Mouse (Mus musculus): ENCODE results near the gene Ccl25.
A peak's percentile ranks its signal among the peaks of the same experiment; 100 is the strongest.

- no peak for TF ChIP-seq CTCF (IDR thresholded peaks at IDR 0.05; ENCODE audit: insufficient read depth, low read depth, low read length)
- TF ChIP-seq POLR2A (IDR thresholded peaks at IDR 0.05; ENCODE audit: insufficient read depth, low read depth, low read length) = peak; percentile 69
These were observed at the start of gene Ccl25, which contains the start of gene Elavl1 for GRCm38 (mm10) chr8:4324983-4325750.
